Mouse (Mus musculus): ENCODE data around the gene Gm20807. TPM values are rescaled to one million over a fixed set of nuclear protein-coding genes. Genes with fewer than 3 reads are reported as not detected.

The Gm20807 gene
- not detected for polyA plus RNA-seq (2014; fragmentation: Illumina TruSeq; extraction: RNeasy Lipid Tissue Mini Kit (QIAGEN cat#74804); ENCODE audit: low replicate concordance)

DNA sequence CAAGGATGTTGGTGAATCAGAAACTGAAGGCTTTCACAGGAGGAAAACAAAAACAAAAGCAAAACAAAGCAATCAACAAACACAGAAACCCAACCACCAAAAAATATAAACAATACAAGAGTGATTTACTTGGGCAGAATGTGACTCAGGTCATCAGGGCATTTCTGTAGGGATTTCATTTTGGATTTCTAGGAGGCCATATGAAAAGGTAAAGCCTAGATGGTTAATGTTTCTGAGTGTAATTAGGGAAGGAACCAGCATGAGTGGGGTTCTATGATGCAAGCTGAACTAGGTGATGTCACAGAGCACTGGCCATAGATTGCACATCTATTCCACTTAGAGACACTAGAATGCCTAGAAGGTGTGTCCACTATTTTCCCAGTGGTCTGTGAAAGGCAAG lies at the start of gene Gm20807:
Gm20807 (plus strand) TSS at position 301 of the 400 bp plus-strand sequence.

Other genes starting within 250 kb of the Gm20807 start
- gene Gm21891, start 90.6 kb downstream of the Gm20807 start, polyA plus RNA-seq (2014; fragmentation: Illumina TruSeq; extraction: RNeasy Lipid Tissue Mini Kit (QIAGEN cat#74804); ENCODE audit: low replicate concordance), result not detected
- gene Gm21425, start 119.1 kb downstream of the Gm20807 start, polyA plus RNA-seq (2014; fragmentation: Illumina TruSeq; extraction: RNeasy Lipid Tissue Mini Kit (QIAGEN cat#74804); ENCODE audit: low replicate concordance), result not detected
- gene Gm21828, start 181.0 kb downstream of the Gm20807 start, polyA plus RNA-seq (2014; fragmentation: Illumina TruSeq; extraction: RNeasy Lipid Tissue Mini Kit (QIAGEN cat#74804); ENCODE audit: low replicate concordance), result not detected
- gene Gm21440, start 209.5 kb downstream of the Gm20807 start, polyA plus RNA-seq (2014; fragmentation: Illumina TruSeq; extraction: RNeasy Lipid Tissue Mini Kit (QIAGEN cat#74804); ENCODE audit: low replicate concordance), result not detected
- gene Gm21454, start 209.6 kb downstream of the Gm20807 start, polyA plus RNA-seq (2014; fragmentation: Illumina TruSeq; extraction: RNeasy Lipid Tissue Mini Kit (QIAGEN cat#74804); ENCODE audit: low replicate concordance), result not detected

All from small intestine, adult 10 weeks (tissue).